Mouse (Mus musculus) T-helper 17 cell (primary cell): Measurements from ENCODE around the gene Olfr766-ps1.
"Not testable (repeated sequence)": the region's sequence is repeated elsewhere in the genome, so short reads cannot be mapped to it uniquely, and the experiment has no call there.

Source experiments
- in situ Hi-C, 2 experiments: fragments of 300-600 bp; cut with MboI, MseI; formaldehyde crosslinking; loops; 1 replicate in 1 of 2; 2 replicates in 1 of 2; pipeline ENCODE4 v1.15.1; 2025; ENCODE audit warnings: high pct_unique_total_duplicates in 2 of 2

The Olfr766-ps1 gene

DNA sequence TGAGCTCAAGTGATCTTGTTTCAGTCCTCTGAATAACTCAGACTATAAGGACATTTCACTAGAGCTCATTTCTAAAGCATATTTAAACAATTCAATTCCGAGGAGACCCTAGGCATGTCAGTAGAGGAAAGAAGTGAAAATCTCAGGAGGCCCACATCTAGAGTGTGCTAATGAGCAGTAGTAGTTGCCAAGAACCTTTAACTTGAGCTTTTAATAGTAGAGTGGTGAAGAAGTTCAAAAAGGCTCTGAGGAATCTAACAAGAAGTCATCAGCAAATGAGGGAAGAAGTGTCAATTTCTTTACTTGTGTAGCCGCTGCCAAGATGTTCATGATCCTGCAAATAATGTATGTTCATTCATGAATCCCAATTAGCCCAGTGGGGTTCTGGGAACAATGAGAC is at the start of gene Olfr766-ps1:
Gene Olfr766-ps1, minus strand, starts transcription at position 101 of the 400 bp plus-strand sequence.
- in situ Hi-C loops, result no loop called here

DNA sequence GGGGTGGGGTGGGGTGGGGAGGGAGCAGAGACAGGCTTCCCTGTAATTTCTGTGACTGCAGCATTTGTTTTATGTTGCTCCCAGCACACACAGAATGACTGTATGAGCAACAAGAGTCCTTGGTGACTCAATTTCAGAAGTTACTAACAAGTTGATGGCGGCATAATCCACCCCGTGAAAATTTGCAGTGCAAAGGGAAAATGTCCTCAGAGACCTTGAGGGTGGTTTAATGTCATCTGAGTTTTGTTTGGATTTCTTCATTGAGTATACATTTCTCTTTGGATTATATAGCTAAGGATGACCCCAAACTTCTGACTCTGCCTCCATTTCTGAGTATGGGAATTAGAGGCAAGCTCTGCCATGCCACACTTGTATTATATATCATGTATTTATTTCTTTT is 49.0 kb upstream of the Olfr766-ps1 start, which contains the start of gene Olfr769:
Gene Olfr769, minus strand, starts transcription at position 101 of the 400 bp plus-strand sequence.
- in situ Hi-C loops, result no loop called here

DNA sequence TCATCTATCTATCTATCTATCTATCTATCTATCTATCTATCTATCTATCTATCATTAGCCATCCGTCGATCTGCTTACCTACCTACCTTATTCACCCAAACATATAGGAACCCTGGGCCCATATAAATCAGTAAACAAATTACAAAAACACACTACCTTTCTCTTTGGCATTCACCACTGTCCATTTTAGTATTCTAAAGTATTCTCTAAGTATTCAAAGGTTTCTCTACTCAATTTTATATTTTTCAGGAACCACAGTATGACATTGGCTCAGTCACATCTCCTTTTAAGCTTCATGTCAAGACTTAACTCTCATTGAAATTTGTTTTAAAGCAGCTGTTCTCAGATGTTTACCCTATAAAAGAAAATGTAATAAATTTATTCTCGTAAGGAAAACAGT is 46.4 kb upstream of the Olfr766-ps1 start:
- in situ Hi-C loops, result no loop called here

DNA sequence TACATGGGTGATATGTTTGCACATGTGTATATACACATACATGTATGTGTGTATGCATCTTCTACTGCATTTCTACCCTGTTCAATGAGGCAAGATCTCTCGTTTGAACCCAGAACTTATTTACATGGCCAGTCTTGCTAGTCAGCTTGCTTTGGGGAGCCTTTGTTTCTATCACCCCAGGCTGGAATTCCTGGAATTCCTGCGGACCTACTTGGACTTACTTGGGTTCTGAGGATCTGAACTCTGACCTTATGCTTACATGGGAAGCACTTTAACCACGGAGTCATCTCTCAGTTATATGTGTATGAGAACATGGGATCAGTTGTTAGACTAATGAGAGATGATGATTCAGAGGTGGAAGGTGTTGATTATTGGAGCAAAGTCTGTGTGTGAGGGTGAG is 32.5 kb upstream of the Olfr766-ps1 start:
- in situ Hi-C loops, result no loop called here

DNA sequence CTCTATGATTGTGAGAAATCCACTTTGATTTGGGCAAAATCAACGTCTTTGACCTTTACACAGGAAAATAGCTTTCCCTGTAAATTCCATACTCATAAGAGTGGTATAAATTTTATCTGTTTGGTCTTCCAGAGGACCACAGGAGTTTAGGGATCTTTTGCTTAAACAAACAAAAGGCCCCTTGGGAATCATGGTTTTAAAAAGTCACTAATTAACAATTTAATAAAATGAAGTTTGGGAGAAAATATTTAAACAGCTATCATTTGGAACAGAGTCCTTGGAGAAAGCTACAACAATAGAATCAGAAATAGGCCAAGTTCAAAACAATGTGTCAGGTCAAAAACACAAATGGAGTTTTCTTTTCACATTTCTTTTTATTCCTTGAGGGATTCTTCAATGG is 30.5 kb upstream of the Olfr766-ps1 start, which contains the start of gene Olfr768:
Gene Olfr768, minus strand, starts transcription at position 101 of the 400 bp plus-strand sequence.
- in situ Hi-C loops, result no loop called here

DNA sequence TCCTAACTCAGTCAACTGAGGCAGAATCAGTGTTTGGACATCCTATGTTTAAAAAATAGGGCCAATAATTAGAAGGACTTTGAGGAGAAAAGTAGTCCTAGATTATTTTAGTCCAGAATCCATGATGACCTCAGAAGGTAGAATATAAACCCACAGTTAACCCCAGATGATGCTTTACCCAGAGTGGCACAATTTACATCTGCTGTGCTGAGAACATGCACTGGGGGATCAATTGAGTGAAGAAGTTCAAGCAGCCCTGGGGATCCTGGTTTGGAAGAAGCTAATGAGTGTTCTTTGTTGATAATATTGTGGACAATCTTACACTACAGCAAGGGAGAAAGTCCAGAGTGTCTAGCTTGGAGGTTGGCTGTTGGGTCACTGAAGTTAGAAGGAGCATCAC is 14.0 kb upstream of the Olfr766-ps1 start, which contains the start of gene Olfr767:
Gene Olfr767, minus strand, starts transcription at position 101 of the 400 bp plus-strand sequence.
- in situ Hi-C loops, result not testable (repeated sequence)

DNA sequence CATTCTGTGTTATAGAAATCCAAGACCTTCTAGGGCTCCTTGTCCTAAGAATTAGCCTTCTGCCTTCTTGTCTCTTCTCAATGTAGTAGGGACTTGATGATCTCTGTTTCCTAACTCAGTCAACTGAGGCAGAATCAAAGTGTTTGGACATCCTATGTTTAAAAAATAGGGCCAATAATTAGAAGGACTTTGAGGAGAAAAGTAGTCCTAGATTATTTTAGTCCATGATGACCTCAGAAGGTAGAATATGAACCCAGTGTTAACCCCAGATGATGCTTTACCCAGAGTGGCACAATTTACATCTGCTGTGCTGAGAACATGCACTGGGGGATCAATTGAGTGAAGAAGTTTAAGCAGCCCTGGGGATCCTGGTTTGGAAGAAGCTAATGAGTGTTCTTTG is 18.9 kb downstream of the Olfr766-ps1 start, which contains the start of gene Olfr765:
Gene Olfr765, minus strand, starts transcription at position 101 of the 400 bp plus-strand sequence.
- in situ Hi-C loops, result loop anchor here in 1 of 2 experiments (25.0 kb wide), 1 partner anchor 912 kb away; the partner anchor contains the start of gene Olfr819

DNA sequence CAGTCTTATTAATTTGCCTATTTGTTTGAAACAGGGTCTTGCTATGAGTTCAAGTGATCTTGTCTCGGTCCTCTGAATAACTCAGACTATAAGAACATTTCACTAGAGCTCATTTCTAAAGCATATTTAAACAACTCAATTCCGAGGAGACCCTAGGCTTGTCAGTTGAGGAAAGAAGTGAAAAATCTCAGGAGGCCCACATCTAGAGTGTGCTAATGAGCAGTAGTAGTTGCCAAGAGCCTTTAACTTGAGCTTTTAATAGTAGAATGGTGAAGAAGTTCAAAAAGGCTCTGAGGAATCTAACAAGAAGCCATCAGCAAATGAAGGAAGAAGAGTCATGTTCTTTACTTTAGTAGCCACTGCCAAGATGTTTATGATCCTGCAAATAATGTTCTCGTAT is 29.0 kb downstream of the Olfr766-ps1 start, which contains the start of gene Olfr764-ps1:
Gene Olfr764-ps1, minus strand, starts transcription at position 101 of the 400 bp plus-strand sequence.
- in situ Hi-C loops, result loop anchor here in 1 of 2 experiments (25.0 kb wide), 1 partner anchor 923 kb away; the partner anchor contains the start of gene Olfr819

DNA sequence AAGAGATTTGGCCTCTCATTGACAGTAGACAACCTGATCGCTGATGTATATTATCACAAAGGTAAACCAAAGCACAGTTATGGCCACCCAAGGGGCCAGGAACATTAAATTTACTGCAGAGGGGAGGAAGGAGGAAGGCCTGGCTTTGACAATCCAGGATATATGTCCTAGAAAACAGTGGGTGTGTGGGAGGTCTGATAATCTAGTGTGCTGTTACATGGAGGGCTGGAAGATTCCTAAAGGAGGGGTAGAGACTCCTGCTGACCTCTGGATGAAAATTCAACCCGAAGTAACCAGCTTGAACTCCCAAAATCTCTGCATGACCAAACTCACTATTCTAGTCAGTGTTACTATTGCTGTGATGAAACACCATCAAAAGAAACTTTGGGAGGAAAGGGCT is 40.4 kb downstream of the Olfr766-ps1 start:
- in situ Hi-C loops, result loop anchor here (5.0 to 25.0 kb wide), 2 partner anchors 934 to 1064 kb away; partner anchors contain the start of gene Olfr819 (in 1 of the 2)

DNA sequence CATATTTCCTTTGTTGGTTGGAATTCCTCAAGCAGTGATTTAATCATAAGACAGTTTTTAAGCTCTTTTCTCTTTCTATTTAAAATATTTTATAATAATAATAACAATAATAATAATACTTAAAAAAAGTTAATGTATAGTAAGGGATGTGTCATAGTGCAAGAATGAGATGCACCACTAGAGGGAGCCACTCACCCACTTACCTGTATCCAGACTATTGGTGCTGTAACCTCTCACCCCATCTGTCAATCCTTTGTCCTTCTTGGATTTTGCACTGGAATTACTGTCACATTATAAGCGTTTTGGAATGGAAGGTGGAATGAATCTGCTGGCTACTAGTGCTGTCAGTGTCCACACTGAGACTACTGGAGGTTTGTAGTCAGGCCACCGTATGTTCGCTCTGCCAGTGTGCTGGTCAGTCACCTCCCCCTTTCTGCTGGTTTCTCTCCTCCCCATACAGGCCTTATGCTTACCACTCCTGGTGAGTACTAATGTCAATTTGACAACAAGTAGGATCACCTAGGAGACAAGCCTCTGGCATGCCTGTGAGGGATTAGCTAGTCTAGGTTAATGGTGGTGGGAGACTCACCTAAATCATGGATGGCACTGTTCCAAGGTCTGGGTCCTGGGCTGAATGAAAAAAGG is 42.6 kb downstream of the Olfr766-ps1 start:
- in situ Hi-C loops, result loop anchor here (5.0 to 25.0 kb wide), 2 partner anchors 936 to 1066 kb away; partner anchors contain the start of gene Olfr819 (in 1 of the 2)

DNA sequence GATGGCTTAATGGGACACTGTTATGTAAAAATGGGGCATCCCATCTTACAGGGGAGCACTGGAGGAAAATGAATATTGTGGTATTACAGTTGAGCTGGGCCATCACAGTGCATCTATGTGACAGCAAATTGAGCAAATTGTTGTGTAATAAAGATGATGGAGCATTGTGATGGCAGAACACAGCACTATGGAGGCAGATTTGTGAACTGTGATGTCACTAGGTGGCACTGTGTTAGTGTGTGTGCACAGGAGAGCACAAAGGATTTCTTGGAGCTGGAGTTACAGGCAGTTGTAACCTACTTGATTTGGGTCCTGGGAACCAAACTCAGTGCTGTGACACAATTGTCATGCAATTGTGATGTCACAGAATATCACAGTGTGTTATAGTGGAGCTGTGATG is 45.5 kb downstream of the Olfr766-ps1 start:
- in situ Hi-C loops, result no loop called here

DNA sequence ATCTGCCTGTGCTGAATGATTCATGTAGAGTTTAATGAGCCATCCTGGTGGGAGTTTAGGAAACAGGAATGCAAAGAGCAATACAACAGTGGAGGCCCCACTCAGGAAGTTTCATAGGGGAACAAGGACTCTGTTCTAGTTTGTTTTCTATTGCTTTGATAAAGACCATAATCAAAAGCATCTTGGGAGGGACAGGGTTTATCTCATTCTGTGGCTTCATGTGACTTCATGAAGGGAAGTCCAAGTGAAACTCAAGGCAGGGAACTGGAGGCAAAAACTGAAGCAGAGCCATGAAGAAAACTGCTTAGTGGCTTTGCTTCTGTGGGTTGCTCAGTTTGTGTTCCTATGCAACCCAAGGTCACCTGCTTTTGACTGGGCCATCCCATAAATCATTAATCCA is 54.3 kb downstream of the Olfr766-ps1 start:
- in situ Hi-C loops, result no loop called here
